Mouse (Mus musculus): ENCODE data around the gene Smarcad1.
"Not testable (repeated sequence)": the region's sequence is repeated elsewhere in the genome, so short reads cannot be mapped to it uniquely, and the experiment has no call there.

- TF ChIP-seq POLR2A, CTCF (IDR thresholded peaks at IDR 0.05; ENCODE audit: insufficient read depth, low read depth, low read length): not testable (repeated sequence)
These were observed 23.4 kb upstream of the Smarcad1 start for GRCm38 (mm10) chr6:65018966-65019365.
